Mouse (Mus musculus) forebrain, embryonic 12.5 days (tissue): ENCODE measurements at regions not wholly inside any gene's neighbourhood (a gene's known extent, or its start where the extent isn't known, plus 50 kb on each side); places are given as distances from the start of the nearest gene placed in this dataset.
A peak's percentile ranks its signal among the peaks of the same experiment; 100 is the strongest.

Experiments
- ATAC-seq: fragments of 200-750 bp; cut with Nextera tagmentation; 2 replicates; pipeline ENCODE4 v1.8.0; 2017; ENCODE audit warnings: moderate TSS enrichment; ENCODE audit not compliant: low FRiP score
- H3K27ac ChIP-seq: fragments of 300-500 bp; sonication (generic); 2 replicates; pipeline ENCODE4 v1.5.1; 2016; ENCODE audit warnings: mild to moderate bottlenecking
- H3K27me3 ChIP-seq: fragments of 300-500 bp; sonication (generic); 2 replicates; pipeline ENCODE4 v1.6.1; 2016; ENCODE audit warnings: mild to moderate bottlenecking
- H3K36me3 ChIP-seq: fragments of 300-500 bp; sonication (generic); replicated peaks from 2 replicates; pipeline ENCODE4 v1.6.1; 2016; ENCODE audit warnings: mild to moderate bottlenecking
- H3K4me1 ChIP-seq: fragments of 300-500 bp; sonication (generic); 2 replicates; pipeline ENCODE4 v1.6.1; 2016
- H3K4me2 ChIP-seq: fragments of 300-500 bp; sonication (generic); 2 replicates; pipeline ENCODE4 v1.6.1; 2016; ENCODE audit warnings: mild to moderate bottlenecking, moderate library complexity
- H3K4me3 ChIP-seq: fragments of 300-500 bp; sonication (generic); replicated peaks from 2 replicates; pipeline ENCODE4 v1.5.1; 2016; ENCODE audit warnings: mild to moderate bottlenecking
- H3K9ac ChIP-seq: fragments of 300-500 bp; sonication (generic); 2 replicates; pipeline ENCODE4 v1.6.1; 2016; ENCODE audit warnings: mild to moderate bottlenecking
- H3K9me3 ChIP-seq: fragments of 300-500 bp; sonication (generic); 2 replicates; pipeline ENCODE4 v1.6.1; 2016
- WGBS: fragments of 180-500 bp; shearing (Covaris S2); methylation state at CpG from one replicate; pipeline ENCODE4 v1.1.7; 2016; 5-methylcytosine and 5-hydroxymethylcytosine counted together

DNA sequence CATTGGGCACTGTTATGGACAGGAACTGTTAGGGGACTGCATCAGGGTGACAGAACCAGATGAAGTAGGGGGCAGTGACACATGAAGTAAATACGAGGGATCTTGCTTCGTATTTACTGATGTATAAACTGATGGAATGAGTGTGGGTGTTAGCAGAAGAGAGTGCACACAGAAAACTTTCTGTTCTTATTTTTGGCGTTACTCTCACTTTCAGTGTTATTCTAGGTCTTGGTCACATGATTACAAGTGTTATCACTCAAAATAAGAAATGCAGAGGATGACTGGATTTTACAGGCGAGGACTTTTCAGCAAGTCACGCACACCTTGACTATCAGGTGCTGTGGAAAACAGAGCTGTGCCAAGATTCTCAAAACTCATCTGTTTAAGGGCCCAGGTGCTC is 185.6 kb upstream of the Arhgap24 start:
- ATAC-seq: no peak
- H3K4me2 ChIP-seq: no peak overlapping the region
- WGBS: 92% methylated on average over 5 of the region's 5 CpGs

DNA sequence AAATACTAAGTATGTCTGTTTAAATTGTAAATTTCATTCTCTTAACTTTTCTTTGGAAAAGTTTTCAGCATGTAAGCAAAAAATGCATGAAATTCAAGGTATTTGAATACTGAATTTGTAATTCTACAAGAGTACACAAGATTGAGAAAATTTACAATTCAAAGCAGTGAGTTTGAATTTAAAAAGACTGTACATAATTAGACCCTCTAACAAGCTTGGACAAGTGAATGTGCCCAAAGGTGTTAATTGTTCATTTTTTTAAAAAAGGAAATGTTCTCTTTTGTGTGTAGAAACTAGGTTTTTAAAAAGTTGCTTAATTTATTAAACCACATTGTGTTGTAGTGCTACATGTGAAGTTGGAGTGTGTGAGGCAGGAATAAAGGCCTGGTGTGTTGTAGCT is 174.9 kb upstream of the Arhgap24 start:
- Histone ChIP-seq H3K36me3 (no peaks in the 10 kb centered on the region), H3K4me3 (no peak overlapping the region), H3K9me3 (no peaks in the 10 kb centered on the region), H3K27ac (no peak overlapping the region), H3K27me3 (no peaks in the 10 kb centered on the region), H3K9ac (no peak overlapping the region), H3K4me2 (no peak overlapping the region), H3K4me1 (peaks cover 8% of the 10 kb centered on the region; the same call in 1 of the 2 replicates)
- no peak; the same call in 1 of the 2 replicates for ATAC-seq

More for the DNA sequence above, 185.6 kb upstream of the Arhgap24 start:
- Histone ChIP-seq H3K9ac (no peak overlapping the region), H3K27me3 (no peaks in the 10 kb centered on the region), H3K4me1 (no peaks in the 10 kb centered on the region), H3K9me3 (no peaks in the 10 kb centered on the region), H3K27ac (no peak overlapping the region), H3K4me3 (no peak overlapping the region), H3K36me3 (no peaks in the 10 kb centered on the region)

DNA sequence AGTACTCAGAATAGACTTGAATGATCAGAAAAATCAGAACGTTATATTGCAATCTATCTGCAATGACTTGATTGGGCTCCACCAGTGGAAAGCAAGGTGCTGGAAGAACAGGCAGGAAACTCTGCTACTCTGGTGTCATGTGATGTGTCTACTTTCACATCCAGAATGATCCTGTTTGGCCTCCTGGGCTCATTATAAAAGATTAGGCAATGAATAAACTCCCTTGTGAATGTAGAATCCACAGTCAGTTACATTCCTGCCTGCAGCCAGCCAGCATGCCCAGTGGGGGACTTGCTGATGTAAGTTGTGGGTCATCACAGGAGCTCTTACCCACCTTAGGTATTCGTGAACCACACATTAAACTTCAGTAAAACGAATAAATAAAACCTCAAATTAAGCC is 174.5 kb upstream of the Arhgap24 start:
- Histone ChIP-seq H3K36me3 (no peaks in the 10 kb centered on the region), H3K27me3 (no peaks in the 10 kb centered on the region), H3K27ac (no peak overlapping the region), H3K4me1 (peaks cover 8% of the 10 kb centered on the region; the same call in 1 of the 2 replicates), H3K4me3 (no peak overlapping the region), H3K4me2 (no peak overlapping the region), H3K9me3 (no peaks in the 10 kb centered on the region), H3K9ac (no peak overlapping the region)
- WGBS: 55% methylated on average over 3 of the region's 3 CpGs
- ATAC-seq: peak; percentile 30; the same call in 1 of the 2 replicates

DNA sequence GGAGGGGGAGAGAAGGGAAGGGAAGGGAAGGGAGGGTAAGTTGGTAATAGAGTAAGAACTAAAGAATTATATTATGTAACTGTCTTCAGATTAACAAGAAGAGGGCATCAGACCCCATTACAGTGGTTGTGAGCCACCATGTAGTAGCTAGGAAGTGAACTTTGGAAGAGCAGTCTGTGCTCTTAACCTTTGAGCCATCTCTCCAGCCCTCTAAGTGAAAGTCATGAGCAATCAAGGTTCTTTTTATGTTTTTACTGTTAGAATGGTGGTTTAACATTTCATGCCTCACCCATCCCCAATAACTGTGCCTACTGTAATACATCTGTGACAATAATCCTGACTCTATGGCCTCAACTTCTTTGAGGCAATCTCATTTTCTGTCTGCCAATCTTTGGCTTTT is 169.6 kb upstream of the Arhgap24 start:
- no peak for ATAC-seq
- Histone ChIP-seq H3K27ac (no peak overlapping the region), H3K9ac (no peak overlapping the region), H3K27me3 (no peaks in the 10 kb centered on the region), H3K9me3 (no peaks in the 10 kb centered on the region), H3K4me1 (peaks cover 7% of the 10 kb centered on the region; the same call in 1 of the 2 replicates), H3K4me2 (no peak overlapping the region), H3K36me3 (no peaks in the 10 kb centered on the region), H3K4me3 (no peak overlapping the region)

DNA sequence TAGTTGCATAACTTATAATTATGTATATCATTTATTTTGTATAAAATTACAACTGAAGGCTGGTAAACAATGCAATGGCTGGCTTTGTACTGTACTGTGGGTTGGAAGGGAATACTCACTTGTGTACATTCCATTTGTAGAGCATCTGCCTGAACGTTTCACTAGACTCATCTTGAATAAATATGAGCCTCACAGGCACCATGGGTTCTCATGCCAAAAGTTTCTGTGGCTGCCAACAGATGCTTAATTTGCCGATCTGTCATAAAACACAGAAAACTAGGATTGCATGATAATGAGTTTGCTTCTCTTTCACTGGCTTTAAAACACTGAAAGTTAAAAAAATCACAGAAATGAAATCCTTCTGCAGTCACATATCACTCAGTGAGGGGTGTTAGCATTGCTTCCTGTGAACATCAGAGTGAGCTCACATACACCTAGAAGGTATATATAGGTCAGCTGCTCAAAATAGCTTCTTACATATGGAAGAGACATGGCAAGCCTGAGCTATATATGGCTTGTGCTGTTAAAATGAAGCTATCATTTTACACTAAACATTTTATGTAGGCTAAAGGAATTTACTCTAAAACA is 152.9 kb upstream of the Arhgap24 start:
- no peaks in the 10 kb centered on the region for H3K9me3 ChIP-seq
- no peaks in the 10 kb centered on the region for H3K27me3 ChIP-seq
- no peak overlapping the region for H3K9ac ChIP-seq
- H3K4me2 ChIP-seq: no peak overlapping the region
- H3K4me3 ChIP-seq: no peak overlapping the region
- no peaks in the 10 kb centered on the region for H3K4me1 ChIP-seq
- no peaks in the 10 kb centered on the region for H3K36me3 ChIP-seq
- H3K27ac ChIP-seq: no peak overlapping the region
- WGBS: 73% methylated on average over 2 of the region's 2 CpGs
- ATAC-seq: no peak

DNA sequence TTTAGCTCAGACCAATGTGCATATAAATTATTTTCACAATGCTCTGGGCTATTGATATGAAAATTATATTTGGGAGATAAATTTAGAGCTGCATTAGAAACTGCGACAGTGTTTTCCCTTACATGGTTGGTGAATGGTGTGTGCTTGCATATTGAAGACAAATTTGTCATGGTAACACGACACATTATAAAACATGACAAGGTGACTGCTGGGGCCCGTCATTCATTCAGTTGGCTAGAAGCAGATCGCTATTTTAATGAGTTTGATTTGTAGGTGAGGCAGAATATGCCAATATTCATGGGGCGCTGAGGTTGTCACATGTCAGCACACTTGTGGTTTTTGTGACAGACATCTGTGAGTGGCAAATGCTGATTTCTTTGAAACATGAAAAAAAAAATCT is 147.3 kb upstream of the Arhgap24 start:
- Histone ChIP-seq H3K27me3 (no peaks in the 10 kb centered on the region), H3K9ac (no peak overlapping the region), H3K4me1 (no peaks in the 10 kb centered on the region), H3K27ac (no peak overlapping the region), H3K4me3 (no peak overlapping the region), H3K36me3 (no peaks in the 10 kb centered on the region), H3K9me3 (no peaks in the 10 kb centered on the region), H3K4me2 (no peak overlapping the region)
- no peak for ATAC-seq
- 71% methylated on average over 5 of the region's 5 CpGs for WGBS

DNA sequence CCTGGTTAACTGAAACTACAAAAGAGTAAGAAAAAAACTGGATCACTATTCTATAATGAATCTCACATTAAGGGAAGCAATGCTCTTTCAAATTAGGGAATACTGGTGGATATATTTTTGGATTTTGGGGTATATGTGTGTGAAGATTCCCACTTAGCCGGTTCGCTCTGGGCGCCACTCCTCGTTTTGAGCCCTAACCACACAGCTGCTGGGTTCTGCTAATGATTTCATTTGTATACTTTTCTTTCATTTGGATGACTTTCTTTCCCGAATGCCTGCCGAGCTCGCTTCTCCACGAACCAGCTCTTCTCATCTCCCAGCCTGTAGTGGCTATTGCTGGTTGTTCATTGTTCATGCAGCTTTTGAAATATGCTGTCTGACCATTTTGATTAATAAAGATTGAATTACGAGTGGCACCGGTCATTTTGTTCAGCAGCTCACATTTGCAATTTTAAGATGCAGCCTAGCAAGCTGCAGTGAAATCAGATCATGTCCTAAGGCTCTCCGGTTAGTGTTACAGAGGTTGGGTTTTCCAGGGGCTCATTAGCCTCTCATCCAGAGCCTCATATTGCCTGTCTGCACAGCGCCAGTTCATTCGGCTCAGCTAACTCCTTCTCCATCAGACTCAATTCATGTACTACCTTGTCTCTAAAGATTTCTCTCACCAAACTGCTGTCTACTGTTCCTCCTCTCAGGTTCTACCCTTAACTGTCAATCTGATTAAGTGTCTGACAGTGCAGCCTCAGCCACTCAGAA is 146.6 kb upstream of the Arhgap24 start:
- H3K4me3 ChIP-seq: no peak overlapping the region
- ATAC-seq: no peak
- H3K27ac ChIP-seq: no peak overlapping the region
- H3K4me2 ChIP-seq: no peak overlapping the region
- H3K27me3 ChIP-seq: no peaks in the 10 kb centered on the region
- no peaks in the 10 kb centered on the region for H3K4me1 ChIP-seq
- H3K36me3 ChIP-seq: no peaks in the 10 kb centered on the region
- 62% methylated on average over 13 of the region's 13 CpGs for WGBS
- H3K9me3 ChIP-seq: no peaks in the 10 kb centered on the region
- H3K9ac ChIP-seq: no peak overlapping the region

- H3K9me3 ChIP-seq: no peaks in the 10 kb centered on the region
- WGBS: 72% methylated on average over 3 of the region's 3 CpGs
- H3K36me3 ChIP-seq: no peaks in the 10 kb centered on the region
- no peak overlapping the region for H3K27ac ChIP-seq
- no peak overlapping the region for H3K4me3 ChIP-seq
- ATAC-seq: no peak
- H3K27me3 ChIP-seq: no peaks in the 10 kb centered on the region
- H3K4me2 ChIP-seq: no peak overlapping the region
- H3K9ac ChIP-seq: no peak overlapping the region
- H3K4me1 ChIP-seq: no peaks in the 10 kb centered on the region
Measured at GRCm38 (mm10) chr5:102366481-102366880, 114.7 kb upstream of the Arhgap24 start.

DNA sequence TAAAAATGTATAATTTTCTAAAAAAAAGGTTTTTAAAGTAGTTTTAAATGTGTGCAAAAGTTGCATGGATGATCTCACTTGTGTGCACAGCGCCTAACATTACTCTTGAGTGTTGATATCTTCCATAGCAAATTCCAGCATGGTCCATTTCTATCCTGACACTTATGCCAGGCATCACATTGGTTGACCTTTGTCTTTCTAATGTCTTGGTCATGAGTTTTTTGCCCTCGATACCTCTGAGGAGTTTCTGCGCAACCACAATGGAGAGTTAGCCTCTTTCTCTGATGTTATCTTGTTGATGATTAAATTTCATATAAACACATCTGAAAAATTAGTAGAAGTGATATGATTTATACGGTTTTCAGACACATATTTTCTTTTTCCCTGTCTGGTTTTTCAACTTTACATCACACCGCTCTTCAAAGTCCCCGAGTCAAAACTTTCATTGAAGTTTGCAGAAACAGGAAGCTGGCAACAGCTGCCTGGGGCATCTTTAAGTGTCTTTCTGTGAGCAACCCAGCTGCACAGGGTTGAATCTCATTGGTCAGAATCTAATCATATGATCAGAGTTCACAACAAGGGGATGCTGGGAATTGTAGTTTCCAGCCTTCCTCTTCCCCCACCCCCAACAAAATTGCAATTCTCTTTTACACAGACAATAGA is 107.8 kb upstream of the Arhgap24 start:
- no peak overlapping the region for H3K4me2 ChIP-seq
- H3K27me3 ChIP-seq: no peaks in the 10 kb centered on the region
- peak; percentile 96 for ATAC-seq
- no peaks in the 10 kb centered on the region for H3K4me1 ChIP-seq
- no peak overlapping the region for H3K27ac ChIP-seq
- no peak overlapping the region for H3K4me3 ChIP-seq
- no peaks in the 10 kb centered on the region for H3K36me3 ChIP-seq
- H3K9ac ChIP-seq: no peak overlapping the region
- WGBS: 71% methylated on average over 6 of the region's 6 CpGs
- H3K9me3 ChIP-seq: no peaks in the 10 kb centered on the region

DNA sequence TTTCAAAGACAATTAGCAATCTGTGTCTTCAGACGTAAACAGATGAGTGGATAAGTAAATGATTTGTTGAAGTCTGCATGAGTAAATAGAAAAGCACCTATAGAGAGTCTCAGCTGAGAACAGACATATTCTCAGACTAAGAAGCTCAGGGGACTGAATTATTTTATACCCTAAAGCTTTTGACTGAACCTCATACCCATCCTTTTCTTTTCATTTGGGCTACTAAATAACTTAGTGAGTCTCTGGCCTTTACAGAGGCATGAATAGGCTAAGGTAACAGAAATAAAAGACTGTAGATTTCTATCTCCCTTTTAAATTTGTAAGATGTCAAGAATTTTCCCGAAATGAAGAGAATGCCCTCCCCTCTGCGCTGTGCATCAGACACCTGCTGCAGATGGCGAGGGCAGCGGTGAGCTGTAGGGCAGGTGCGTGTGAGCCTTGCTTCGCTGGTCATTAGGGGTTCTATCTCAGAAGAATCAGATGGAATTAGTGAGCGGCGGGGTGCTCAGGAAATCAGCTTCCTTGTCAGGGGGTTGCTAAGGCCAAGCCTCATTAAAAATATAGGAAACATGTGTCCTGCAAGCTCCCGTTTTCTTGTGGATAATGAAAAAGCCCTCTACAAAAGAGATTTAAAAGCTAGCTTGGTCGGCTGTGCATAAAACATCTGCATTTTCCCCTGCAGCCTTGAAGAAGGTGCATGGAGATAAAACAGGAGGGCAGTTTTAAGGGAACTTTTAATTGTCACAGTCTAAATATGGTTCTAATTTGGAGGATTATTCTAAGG is 107.0 kb upstream of the Arhgap24 start:
- Histone ChIP-seq H3K4me1 (no peaks in the 10 kb centered on the region), H3K9me3 (no peaks in the 10 kb centered on the region), H3K36me3 (no peaks in the 10 kb centered on the region), H3K4me2 (no peak overlapping the region), H3K27ac (no peak overlapping the region), H3K4me3 (no peak overlapping the region), H3K27me3 (no peaks in the 10 kb centered on the region), H3K9ac (no peak overlapping the region)
- 33% methylated on average over 11 of the region's 11 CpGs for WGBS
- ATAC-seq: peak; percentile 74

DNA sequence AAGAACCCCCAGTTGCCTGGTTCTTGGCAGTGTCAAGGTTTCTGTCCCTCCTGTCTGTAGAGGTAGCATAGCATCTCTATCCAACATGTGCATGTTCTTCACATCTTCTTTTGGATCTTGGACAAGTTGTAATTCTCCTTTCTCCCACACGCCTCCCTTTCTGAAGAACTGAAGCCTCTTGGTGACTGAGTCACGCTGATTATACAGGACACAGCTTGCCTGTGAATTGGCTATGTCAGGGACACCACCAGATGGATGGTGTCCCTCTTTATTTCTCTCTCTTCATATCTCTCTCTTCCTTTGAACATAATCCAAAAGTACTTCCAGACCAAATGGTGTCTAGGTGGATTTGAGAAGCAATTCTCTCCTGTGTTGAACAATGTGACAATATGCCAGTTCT is 105.9 kb upstream of the Arhgap24 start:
- WGBS: 87% methylated on average over 2 of the region's 2 CpGs
- Histone ChIP-seq H3K4me1 (no peaks in the 10 kb centered on the region), H3K9ac (no peak overlapping the region), H3K9me3 (no peaks in the 10 kb centered on the region), H3K27ac (no peak overlapping the region), H3K36me3 (no peaks in the 10 kb centered on the region), H3K27me3 (no peaks in the 10 kb centered on the region), H3K4me3 (no peak overlapping the region), H3K4me2 (no peak overlapping the region)
- ATAC-seq: no peak

DNA sequence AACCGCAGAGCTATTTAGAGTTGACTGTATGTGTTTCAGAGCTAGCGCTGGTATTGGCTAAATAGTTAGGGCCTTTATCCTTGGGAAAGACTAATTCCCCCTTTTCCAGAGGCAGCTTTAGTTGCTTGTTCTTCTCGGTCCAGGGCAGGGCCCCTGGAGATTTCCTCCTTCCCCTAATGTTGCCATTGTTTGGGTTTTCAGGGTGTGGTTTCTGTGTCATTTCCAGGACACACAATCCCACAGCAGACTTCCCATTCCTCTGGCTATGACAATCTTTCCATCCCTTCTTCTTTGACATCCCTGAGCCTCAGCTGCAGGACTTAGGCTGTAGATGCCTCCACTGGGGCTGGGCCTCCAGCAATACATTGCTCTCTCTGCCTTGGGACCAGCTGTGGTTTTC is 87.2 kb upstream of the Arhgap24 start:
- H3K36me3 ChIP-seq: no peaks in the 10 kb centered on the region
- no peak overlapping the region for H3K4me3 ChIP-seq
- H3K9ac ChIP-seq: no peak overlapping the region
- H3K4me2 ChIP-seq: no peak overlapping the region
- H3K27ac ChIP-seq: no peak overlapping the region
- H3K27me3 ChIP-seq: no peaks in the 10 kb centered on the region
- 82% methylated on average over 3 of the region's 3 CpGs for WGBS
- no peaks in the 10 kb centered on the region for H3K4me1 ChIP-seq
- ATAC-seq: no peak
- H3K9me3 ChIP-seq: no peaks in the 10 kb centered on the region
